12 mouse cellular contexts compared by ENCODE assay signal in the genomic region with DNA sequence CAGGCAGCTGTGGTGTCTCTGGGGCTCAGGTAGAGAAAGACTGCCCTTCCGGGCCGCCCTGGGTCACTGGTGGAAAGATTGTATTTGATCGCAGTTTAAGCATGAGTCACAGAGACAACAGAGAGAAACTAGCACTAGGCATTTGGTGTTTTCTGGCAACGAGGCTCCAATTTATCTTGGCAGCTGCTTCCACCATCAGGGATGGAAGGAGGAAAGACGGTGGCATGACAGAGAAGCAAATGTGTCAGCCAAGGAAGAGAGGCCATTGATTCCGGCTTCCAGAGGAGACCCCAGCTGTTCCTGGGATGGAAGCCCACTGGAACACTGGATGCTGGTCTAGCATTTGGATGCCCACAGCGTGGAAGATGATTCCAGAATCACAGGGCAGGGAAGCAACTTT.
DNase-seq lines count a peak whose midpoint lies in the region; ATAC-seq and TF ChIP-seq lines count a peak whose summit lies in the region.
"Had no signal": no experiment of that assay in that cellular context is flagged by ENCODE, and none has a peak within 500 bp of the region (broad histone marks: within the 10 kb centered on the region; RNA-seq: fewer than 3 reads in every experiment).

No protein-coding gene starts in this region.

- intact Hi-C loops in heart, postnatal 10 days (cut with DNase I) = no loop called here

- no peak for ATAC-seq in intestine, postnatal 0 days
- ATAC-seq: activated CD4-positive, CD25-positive, alpha-beta regulatory T cell, adult 4 months had no signal

- 66% methylated on average over 7 of the region's 7 CpGs for WGBS in heart, embryonic 10.5 days
- WGBS in embryonic facial prominence, embryonic 10.5 days = 86% methylated on average over 7 of the region's 7 CpGs
- 64% methylated on average over 7 of the region's 7 CpGs for WGBS in intestine, postnatal 0 days

- no peak overlapping the region for H3K4me3 ChIP-seq in heart, embryonic 10.5 days
- no peak overlapping the region for H3K4me3 ChIP-seq in embryonic facial prominence, embryonic 10.5 days
- no peak overlapping the region for H3K4me3 ChIP-seq in intestine, postnatal 0 days (ENCODE audit: low read depth, low read length)
- H3K4me3 ChIP-seq: neural tube, embryonic 13.5 days had no signal

- DNase-seq in heart, embryonic 10.5 days (ENCODE audit: low spot score) = peak; percentile 64
- no peak for DNase-seq in heart, postnatal 10 days
- peak; percentile 95 for DNase-seq in brain, adult 2 months (ENCODE audit: low read depth, low spot score)
- DNase-seq in cerebellum, adult 9-10 months = peak; percentile 77
- peak; percentile 57 for DNase-seq in layer of hippocampus, adult 9-10 months (ENCODE audit: low spot score)
- DNase-seq in embryonic facial prominence, embryonic 10.5 days (ENCODE audit: low spot score) = no peak
- no peak for DNase-seq in lung, postnatal 14 days
- DNase-seq: gastrocnemius, postnatal 25 days; thymus, adult 2 months had no signal

- H3K9me3 ChIP-seq in heart, embryonic 10.5 days = no peaks in the 10 kb centered on the region
- no peaks in the 10 kb centered on the region for H3K9me3 ChIP-seq in embryonic facial prominence, embryonic 10.5 days
- H3K9me3 ChIP-seq in intestine, postnatal 0 days (ENCODE audit: control insufficient read depth) = no peaks in the 10 kb centered on the region
- H3K9me3 ChIP-seq: neural tube, embryonic 13.5 days had no signal

- H3K27me3 ChIP-seq in heart, embryonic 10.5 days (ENCODE audit: insufficient read depth, poor library complexity, severe bottlenecking) = 0 out of 2 replicates have a peak, but pooled peaks cover 12% of the 10 kb centered on the region
- H3K27me3 ChIP-seq in embryonic facial prominence, embryonic 10.5 days (replicated peaks; ENCODE audit: low read depth, poor library complexity, severe bottlenecking) = no peaks in the 10 kb centered on the region; the same call in 1 of the 2 replicates
- no peaks in the 10 kb centered on the region for H3K27me3 ChIP-seq in intestine, postnatal 0 days (replicated peaks; ENCODE audit: control insufficient read depth, insufficient read depth, low read length)
- H3K27me3 ChIP-seq: neural tube, embryonic 13.5 days had no signal

- no peak overlapping the region for H3K9ac ChIP-seq in intestine, postnatal 0 days (ENCODE audit: low read depth, low read length)
- H3K9ac ChIP-seq: neural tube, embryonic 13.5 days had no signal

- no peak overlapping the region for H3K27ac ChIP-seq in heart, embryonic 10.5 days
- H3K27ac ChIP-seq in embryonic facial prominence, embryonic 10.5 days (replicated peaks) = no peak overlapping the region
- no peak overlapping the region for H3K27ac ChIP-seq in intestine, postnatal 0 days (ENCODE audit: low read depth, low read length)
- H3K27ac ChIP-seq: neural tube, embryonic 13.5 days had no signal

- no peaks in the 10 kb centered on the region for H3K36me3 ChIP-seq in heart, embryonic 10.5 days
- H3K36me3 ChIP-seq in embryonic facial prominence, embryonic 10.5 days (replicated peaks) = no peaks in the 10 kb centered on the region
- H3K36me3 ChIP-seq in intestine, postnatal 0 days (ENCODE audit: control insufficient read depth, insufficient read depth) = no peaks in the 10 kb centered on the region
- H3K36me3 ChIP-seq: neural tube, embryonic 13.5 days had no signal

- H3K4me2 ChIP-seq in intestine, postnatal 0 days (replicated peaks; ENCODE audit: low read depth) = no peak overlapping the region
- H3K4me2 ChIP-seq: neural tube, embryonic 13.5 days had no signal

- H3K4me1 ChIP-seq in heart, embryonic 10.5 days = no peaks in the 10 kb centered on the region
- H3K4me1 ChIP-seq in embryonic facial prominence, embryonic 10.5 days = no peaks in the 10 kb centered on the region
- H3K4me1 ChIP-seq in intestine, postnatal 0 days (replicated peaks; ENCODE audit: control insufficient read depth, insufficient read depth, low read length) = no peaks in the 10 kb centered on the region
- H3K4me1 ChIP-seq: neural tube, embryonic 13.5 days had no signal

- no peak for TF ChIP-seq CTCF in intestine, postnatal 0 days (IDR thresholded peaks at IDR 0.05; ENCODE audit: low read depth)

Comparison
In these comparisons a context has a peak if more than half of its experiments do, and no peak if none do; other contexts are left out.
1. DNase-seq: peak in heart, embryonic 10.5 days (single experiment), brain, adult 2 months (single experiment), cerebellum, adult 9-10 months (single experiment) and layer of hippocampus, adult 9-10 months (single experiment); none in heart, postnatal 10 days (0 of 2), embryonic facial prominence, embryonic 10.5 days (single experiment) and lung, postnatal 14 days (single experiment).